Mouse (Mus musculus) stomach, adult 2 months (tissue): Measurements from ENCODE around the gene Neb. TPM values are rescaled to one million over a fixed set of nuclear protein-coding genes. Genes with fewer than 3 reads are reported as not detected.

Experiments
- polyA plus RNA-seq: library from polyadenylated mRNA; depleted of rRNA; stranded (reverse); fragments of >200 nt; gene quantifications from 2 replicates; pipeline ENCODE4 v1.2.3, GENCODE M21; 2012; rRNA removed

The Neb gene
- 0.76 and 3.1 TPM in 2 replicates for polyA plus RNA-seq

GRCm38 (mm10) chr2:52378448-52378804 is at the start of gene Neb:
Gene Neb, minus strand, starts transcription at chr2:52378474.

GRCm38 (mm10) chr2:52424747-52425522 is 46.7 kb upstream of the Neb start, which contains the start of gene Arl5a:
Gene Arl5a, minus strand, starts transcription at chr2:52424901.

Other genes with a start within 250 kb of the Neb start
- 1.7 and 2.1 TPM in 2 replicates for gene Arl5a, start 46.4 kb upstream of the Neb start, polyA plus RNA-seq